Mouse (Mus musculus): ENCODE measurements around the gene Col24a1. TPM values are rescaled to one million over a fixed set of nuclear protein-coding genes. Genes with fewer than 3 reads are reported as not detected.

The Col24a1 gene
- polyA plus RNA-seq, 1 experiment from 2014 or later: 0.91 TPM

GRCm38 (mm10) chr3:145463731-145464130, 171.5 kb downstream of the Col24a1 start:
- no peaks in the 10 kb centered on the region for H3K36me3 ChIP-seq
- H3K9me3 ChIP-seq: no peaks in the 10 kb centered on the region
- no peak overlapping the region for H3K4me3 ChIP-seq
- no peak overlapping the region for H3K9ac ChIP-seq
- no peak overlapping the region for H3K4me2 ChIP-seq
- peaks cover 78% of the 10 kb centered on the region for H3K27me3 ChIP-seq (replicated peaks)
- H3K27ac ChIP-seq (replicated peaks): no peak overlapping the region
- ATAC-seq (ENCODE audit: extremely low read depth, insufficient number of reproducible peaks, low FRiP score, low TSS enrichment): no peak
- H3K4me1 ChIP-seq: peaks cover 17% of the 10 kb centered on the region
- WGBS: 70% methylated on average over 2 of the region's 2 CpGs

- H3K9me3 ChIP-seq: no peaks in the 10 kb centered on the region
- no peak overlapping the region for H3K9ac ChIP-seq
- WGBS: 55% methylated on average over 4 of the region's 4 CpGs
- no peak overlapping the region for H3K27ac ChIP-seq (replicated peaks)
- no peaks in the 10 kb centered on the region for H3K36me3 ChIP-seq
- H3K4me2 ChIP-seq: no peak overlapping the region
- ATAC-seq (ENCODE audit: extremely low read depth, insufficient number of reproducible peaks, low FRiP score, low TSS enrichment): no peak
- H3K4me3 ChIP-seq: no peak overlapping the region
- 0 out of 2 replicates have a peak, but pooled peaks cover 4% of the 10 kb centered on the region for H3K4me1 ChIP-seq
- peaks cover 19% of the 10 kb centered on the region for H3K27me3 ChIP-seq (replicated peaks)
These were observed 178.8 kb downstream of the Col24a1 start for GRCm38 (mm10) chr3:145471094-145471493.

GRCm38 (mm10) chr3:145474163-145474562, 181.9 kb downstream of the Col24a1 start:
- whole genome bisulfite sequencing: 52% methylated on average over 7 of the region's 7 CpGs
- Histone ChIP-seq H3K4me3 (no peak overlapping the region), H3K9ac (no peak overlapping the region), H3K4me2 (no peak overlapping the region), H3K27ac (replicated peaks) (no peak overlapping the region), H3K36me3 (no peaks in the 10 kb centered on the region), H3K9me3 (no peaks in the 10 kb centered on the region), H3K27me3 (replicated peaks) (no peaks in the 10 kb centered on the region), H3K4me1 (0 out of 2 replicates have a peak, but pooled peaks cover 4% of the 10 kb centered on the region)
- ATAC-seq (ENCODE audit: extremely low read depth, insufficient number of reproducible peaks, low FRiP score, low TSS enrichment): no peak

- Histone ChIP-seq H3K36me3 (no peaks in the 10 kb centered on the region), H3K4me1 (0 out of 2 replicates have a peak, but pooled peaks cover 4% of the 10 kb centered on the region), H3K9me3 (no peaks in the 10 kb centered on the region), H3K9ac (no peak overlapping the region), H3K4me3 (no peak overlapping the region), H3K27me3 (replicated peaks) (no peaks in the 10 kb centered on the region), H3K4me2 (no peak overlapping the region), H3K27ac (replicated peaks) (no peak overlapping the region)
- WGBS: 79% methylated on average over 3 of the region's 3 CpGs
- no peak for ATAC-seq (ENCODE audit: extremely low read depth, insufficient number of reproducible peaks, low FRiP score, low TSS enrichment)
These were observed 184.4 kb downstream of the Col24a1 start for GRCm38 (mm10) chr3:145476634-145477033.

- Histone ChIP-seq H3K4me1 (0 out of 2 replicates have a peak, but pooled peaks cover 4% of the 10 kb centered on the region), H3K36me3 (no peaks in the 10 kb centered on the region), H3K4me2 (no peak overlapping the region), H3K27ac (replicated peaks) (no peak overlapping the region), H3K4me3 (no peak overlapping the region), H3K27me3 (replicated peaks) (no peaks in the 10 kb centered on the region), H3K9me3 (no peaks in the 10 kb centered on the region), H3K9ac (no peak overlapping the region)
- no peak for ATAC-seq (ENCODE audit: extremely low read depth, insufficient number of reproducible peaks, low FRiP score, low TSS enrichment)
- WGBS: 71% methylated on average over 11 of the region's 11 CpGs
These were observed 184.8 kb downstream of the Col24a1 start for GRCm38 (mm10) chr3:145477074-145477473.

- no peaks in the 10 kb centered on the region for H3K36me3 ChIP-seq
- no peak overlapping the region for H3K4me2 ChIP-seq
- H3K9me3 ChIP-seq: no peaks in the 10 kb centered on the region
- H3K4me3 ChIP-seq: no peak overlapping the region
- WGBS: 47% methylated on average over 5 of the region's 5 CpGs
- H3K4me1 ChIP-seq: 0 out of 2 replicates have a peak, but pooled peaks cover 4% of the 10 kb centered on the region
- no peak overlapping the region for H3K9ac ChIP-seq
- H3K27ac ChIP-seq (replicated peaks): no peak overlapping the region
- no peak for ATAC-seq (ENCODE audit: extremely low read depth, insufficient number of reproducible peaks, low FRiP score, low TSS enrichment)
- H3K27me3 ChIP-seq (replicated peaks): no peaks in the 10 kb centered on the region
These were observed 186.2 kb downstream of the Col24a1 start for GRCm38 (mm10) chr3:145478446-145478845.

GRCm38 (mm10) chr3:145490279-145490678, 198.0 kb downstream of the Col24a1 start:
- Histone ChIP-seq H3K36me3 (no peaks in the 10 kb centered on the region), H3K4me3 (no peak overlapping the region), H3K9ac (no peak overlapping the region), H3K9me3 (no peaks in the 10 kb centered on the region), H3K4me2 (no peak overlapping the region), H3K27ac (replicated peaks) (no peak overlapping the region), H3K4me1 (no peaks in the 10 kb centered on the region), H3K27me3 (replicated peaks) (no peaks in the 10 kb centered on the region)
- ATAC-seq (ENCODE audit: extremely low read depth, insufficient number of reproducible peaks, low FRiP score, low TSS enrichment): no peak
- 69% methylated on average over 1 of the region's 1 CpGs for WGBS

- H3K9ac ChIP-seq: no peak overlapping the region
- no peaks in the 10 kb centered on the region for H3K36me3 ChIP-seq
- H3K4me3 ChIP-seq: no peak overlapping the region
- H3K9me3 ChIP-seq: no peaks in the 10 kb centered on the region
- no peak for ATAC-seq (ENCODE audit: extremely low read depth, insufficient number of reproducible peaks, low FRiP score, low TSS enrichment)
- no peaks in the 10 kb centered on the region for H3K27me3 ChIP-seq (replicated peaks)
- WGBS: 75% methylated on average over 3 of the region's 3 CpGs
- no peak overlapping the region for H3K4me2 ChIP-seq
- H3K4me1 ChIP-seq: no peaks in the 10 kb centered on the region
- no peak overlapping the region for H3K27ac ChIP-seq (replicated peaks)
These were observed 199.1 kb downstream of the Col24a1 start for GRCm38 (mm10) chr3:145491326-145491725.

GRCm38 (mm10) chr3:145498127-145498526, 205.9 kb downstream of the Col24a1 start:
- Histone ChIP-seq H3K9ac (no peak overlapping the region), H3K27ac (replicated peaks) (no peak overlapping the region), H3K4me2 (no peak overlapping the region), H3K4me1 (no peaks in the 10 kb centered on the region), H3K27me3 (replicated peaks) (no peaks in the 10 kb centered on the region), H3K4me3 (no peak overlapping the region), H3K36me3 (no peaks in the 10 kb centered on the region), H3K9me3 (no peaks in the 10 kb centered on the region)
- ATAC-seq (ENCODE audit: extremely low read depth, insufficient number of reproducible peaks, low FRiP score, low TSS enrichment): no peak
- WGBS: 63% methylated on average over 3 of the region's 3 CpGs

GRCm38 (mm10) chr3:145498893-145499292, 206.6 kb downstream of the Col24a1 start:
- Histone ChIP-seq H3K9me3 (no peaks in the 10 kb centered on the region), H3K4me1 (no peaks in the 10 kb centered on the region), H3K27ac (replicated peaks) (no peak overlapping the region), H3K9ac (no peak overlapping the region), H3K4me2 (no peak overlapping the region), H3K27me3 (replicated peaks) (no peaks in the 10 kb centered on the region), H3K4me3 (no peak overlapping the region), H3K36me3 (no peaks in the 10 kb centered on the region)
- WGBS: 66% methylated on average over 6 of the region's 6 CpGs
- ATAC-seq (ENCODE audit: extremely low read depth, insufficient number of reproducible peaks, low FRiP score, low TSS enrichment): no peak

- no peak overlapping the region for H3K9ac ChIP-seq
- no peak overlapping the region for H3K27ac ChIP-seq (replicated peaks)
- WGBS: 62% methylated on average over 2 of the region's 2 CpGs
- no peak overlapping the region for H3K4me3 ChIP-seq
- H3K27me3 ChIP-seq (replicated peaks): no peaks in the 10 kb centered on the region
- no peaks in the 10 kb centered on the region for H3K36me3 ChIP-seq
- no peak overlapping the region for H3K4me2 ChIP-seq
- no peak for ATAC-seq (ENCODE audit: extremely low read depth, insufficient number of reproducible peaks, low FRiP score, low TSS enrichment)
- no peaks in the 10 kb centered on the region for H3K4me1 ChIP-seq
- no peaks in the 10 kb centered on the region for H3K9me3 ChIP-seq
These were observed 212.6 kb downstream of the Col24a1 start for GRCm38 (mm10) chr3:145504830-145505229.

- H3K9me3 ChIP-seq: no peaks in the 10 kb centered on the region
- 71% methylated on average over 7 of the region's 7 CpGs for WGBS
- no peaks in the 10 kb centered on the region for H3K36me3 ChIP-seq
- no peak overlapping the region for H3K27ac ChIP-seq (replicated peaks)
- no peaks in the 10 kb centered on the region for H3K27me3 ChIP-seq (replicated peaks)
- no peak overlapping the region for H3K4me2 ChIP-seq
- H3K9ac ChIP-seq: no peak overlapping the region
- no peak for ATAC-seq (ENCODE audit: extremely low read depth, insufficient number of reproducible peaks, low FRiP score, low TSS enrichment)
- H3K4me3 ChIP-seq: no peak overlapping the region
- H3K4me1 ChIP-seq: no peaks in the 10 kb centered on the region
These were observed 216.3 kb downstream of the Col24a1 start for GRCm38 (mm10) chr3:145508550-145508949.

Measured in heart, embryonic 13.5 days (tissue).